Mouse (Mus musculus): ENCODE results near the gene Mcoln3. TPM values are rescaled to one million over a fixed set of nuclear protein-coding genes. Genes with fewer than 3 reads are reported as not detected.
A peak's percentile ranks its signal among the peaks of the same experiment; 100 is the strongest.

Gene Mcoln3
- total RNA-seq, 1 experiment, result 2.5 TPM

- DNase-seq (ENCODE audit: low read depth, low spot score), result peak; percentile 69
- Histone ChIP-seq H3K4me1 (ENCODE audit: control insufficient read depth in 2 of 2, insufficient read depth in 2 of 2, low read length in 2 of 2, poor library complexity in 1 of 2) (peaks cover 0 to 2% of the 10 kb centered on the region in 2 experiments; a peak in 1 of 4 replicates), H3K4me3 (ENCODE audit: insufficient read depth in 1 of 2, low read depth in 1 of 2, low read length in 2 of 2, poor library complexity in 1 of 2, severe bottlenecking in 1 of 2) (no peak overlapping the region), H3K9me3 (ENCODE audit: control insufficient read depth, insufficient read depth, low read depth, low read length) (no peaks in the 10 kb centered on the region), H3K9ac (ENCODE audit: insufficient read depth, low read depth, low read length, poor library complexity, severe bottlenecking) (no peak overlapping the region), H3K36me3 (ENCODE audit: control insufficient read depth, insufficient read depth, low read length, poor library complexity, severe bottlenecking) (no peaks in the 10 kb centered on the region), H3K27ac (ENCODE audit: insufficient read depth, low read depth, low read length, poor library complexity, severe bottlenecking) (no peak overlapping the region)
- TF ChIP-seq ZC3H11A (IDR thresholded peaks at IDR 0.05; ENCODE audit: borderline replicate concordance, low read depth, low read length) (peak; percentile 45; the same call in 1 of the 2 replicates), ZNF384 (IDR thresholded peaks at IDR 0.05; ENCODE audit: low read depth, low read length) (no peak)
- in situ Hi-C loops (cut with MboI; ENCODE audit: low sequenced_read_pairs in 2 of 2, unreplicated experiment in 2 of 2), result loop anchor here in 1 of 2 experiments (25.0 kb wide), 1 partner anchor 773 kb away; no protein-coding TSS in a partner anchor
These were observed 67.9 kb downstream of the Mcoln3 start for GRCm38 (mm10) chr3:146184992-146185657.

- in situ Hi-C loops (cut with MboI; ENCODE audit: low sequenced_read_pairs in 2 of 2, unreplicated experiment in 2 of 2), result loop anchor here in 1 of 2 experiments (25.0 kb wide), 1 partner anchor 774 kb away; no protein-coding TSS in a partner anchor
- H3K36me3 ChIP-seq (ENCODE audit: control insufficient read depth, insufficient read depth, low read length, poor library complexity, severe bottlenecking), result no peaks in the 10 kb centered on the region
- H3K27ac ChIP-seq (ENCODE audit: insufficient read depth, low read depth, low read length, poor library complexity, severe bottlenecking), result no peak overlapping the region
- H3K9me3 ChIP-seq (ENCODE audit: control insufficient read depth, insufficient read depth, low read depth, low read length), result no peaks in the 10 kb centered on the region
- TF ChIP-seq HCFC1 (IDR thresholded peaks at IDR 0.05; ENCODE audit: borderline replicate concordance, insufficient read depth, low read length), result no peak
- no peak for TF ChIP-seq ZC3H11A (IDR thresholded peaks at IDR 0.05; ENCODE audit: borderline replicate concordance, low read depth, low read length)
- TF ChIP-seq ZNF384 (IDR thresholded peaks at IDR 0.05; ENCODE audit: low read depth, low read length), result no peak
- TF ChIP-seq MAFK (IDR thresholded peaks at IDR 0.05; ENCODE audit: insufficient read depth, low read depth, low read length), result no peak
- TF ChIP-seq CHD2 (IDR thresholded peaks at IDR 0.05; ENCODE audit: low read depth, low read length), result no peak
- no peak overlapping the region for H3K4me3 ChIP-seq (ENCODE audit: insufficient read depth in 1 of 2, low read depth in 1 of 2, low read length in 2 of 2, poor library complexity in 1 of 2, severe bottlenecking in 1 of 2)
- no peak for DNase-seq (ENCODE audit: low read depth, low spot score)
- no peak overlapping the region for H3K9ac ChIP-seq (ENCODE audit: insufficient read depth, low read depth, low read length, poor library complexity, severe bottlenecking)
- H3K4me1 ChIP-seq (ENCODE audit: control insufficient read depth in 2 of 2, insufficient read depth in 2 of 2, low read length in 2 of 2, poor library complexity in 1 of 2), result no peaks in the 10 kb centered on the region
These were observed 68.8 kb downstream of the Mcoln3 start for GRCm38 (mm10) chr3:146186033-146186432.

GRCm38 (mm10) chr3:146189933-146190332 lies 72.7 kb downstream of the Mcoln3 start:
- DNase-seq (ENCODE audit: low read depth, low spot score), result no peak
- no peaks in the 10 kb centered on the region for H3K9me3 ChIP-seq (ENCODE audit: control insufficient read depth, insufficient read depth, low read depth, low read length)
- in situ Hi-C loops (cut with MboI; ENCODE audit: low sequenced_read_pairs in 2 of 2, unreplicated experiment in 2 of 2), result loop anchor here in 1 of 2 experiments (25.0 kb wide), 1 partner anchor 778 kb away; no protein-coding TSS in a partner anchor

More at GRCm38 (mm10) chr3:146189933-146190332, 72.7 kb downstream of the Mcoln3 start:
- Histone ChIP-seq H3K27ac (ENCODE audit: insufficient read depth, low read depth, low read length, poor library complexity, severe bottlenecking) (no peak overlapping the region), H3K4me1 (ENCODE audit: control insufficient read depth in 2 of 2, insufficient read depth in 2 of 2, low read length in 2 of 2, poor library complexity in 1 of 2) (no peaks in the 10 kb centered on the region), H3K36me3 (ENCODE audit: control insufficient read depth, insufficient read depth, low read length, poor library complexity, severe bottlenecking) (no peaks in the 10 kb centered on the region), H3K9ac (ENCODE audit: insufficient read depth, low read depth, low read length, poor library complexity, severe bottlenecking) (no peak overlapping the region), H3K4me3 (ENCODE audit: insufficient read depth in 1 of 2, low read depth in 1 of 2, low read length in 2 of 2, poor library complexity in 1 of 2, severe bottlenecking in 1 of 2) (no peak overlapping the region)
- TF ChIP-seq MAFK (IDR thresholded peaks at IDR 0.05; ENCODE audit: insufficient read depth, low read depth, low read length) (no peak), CHD2 (IDR thresholded peaks at IDR 0.05; ENCODE audit: low read depth, low read length) (no peak), ZC3H11A (IDR thresholded peaks at IDR 0.05; ENCODE audit: borderline replicate concordance, low read depth, low read length) (no peak), ZNF384 (IDR thresholded peaks at IDR 0.05; ENCODE audit: low read depth, low read length) (no peak), HCFC1 (IDR thresholded peaks at IDR 0.05; ENCODE audit: borderline replicate concordance, insufficient read depth, low read length) (no peak)

Other genes starting within 250 kb of the Mcoln3 start
- 14.9 and 27.8 TPM in 2 replicates for gene Bcl10, start 194.6 kb upstream of the Mcoln3 start, total RNA-seq (2012; rRNA removed)
- gene 2410004B18Rik, start 179.4 kb upstream of the Mcoln3 start, total RNA-seq (2012; rRNA removed), result 21.6 and 38.7 TPM in 2 replicates
- 17.3 and 19.9 TPM in 2 replicates for gene Syde2, start 129.6 kb upstream of the Mcoln3 start, total RNA-seq (2012; rRNA removed)
- gene Wdr63, start 9.3 kb upstream of the Mcoln3 start, total RNA-seq (2012; rRNA removed), result 0.32 and 0.67 TPM in 2 replicates
- 0.11 and 0.40 TPM in 2 replicates for gene Mcoln2, start 32.4 kb downstream of the Mcoln3 start, total RNA-seq (2012; rRNA removed)
- gene Lpar3, start 103.5 kb downstream of the Mcoln3 start, total RNA-seq (2012; rRNA removed), result 0.63 and 0.89 TPM in 2 replicates

Measured in ES-E14 (cell line).